Mouse (Mus musculus) CH12.LX (cell line): Measurements from ENCODE around the gene Lurap1l.

ENCODE experiments used
- CHD2 ChIP-seq: IDR thresholded peaks from 2 replicates; pipeline ENCODE4 v1.6.1; 2011; ENCODE audit warnings: low read length, improper control_type of control experiment
- CTCF ChIP-seq, 2 experiments: IDR thresholded peaks in 1 of 2; conservative IDR thresholded peaks in 1 of 2; 2 replicates each; pipeline ENCODE4 v1.5.1; 2011 to 2012; ENCODE audit warnings: low read depth in 2 of 2, low read length in 2 of 2, improper control_type of control experiment in 1 of 2, inconsistent platforms in 1 of 2, mild to moderate bottlenecking in 1 of 2, moderate library complexity in 1 of 2
- NELFE ChIP-seq: IDR thresholded peaks from 2 replicates; pipeline ENCODE4 v1.6.1; 2011; ENCODE audit warnings: low read depth, low read length, improper control_type of control experiment
- POLR2A ChIP-seq: IDR thresholded peaks from 2 replicates; pipeline ENCODE4 v1.6.1; 2011; ENCODE audit warnings: low read depth, mild to moderate bottlenecking, improper control_type of control experiment, low read length
- SIN3A ChIP-seq: IDR thresholded peaks from 2 replicates; pipeline ENCODE4 v1.6.1; 2012; ENCODE audit warnings: low read length, improper control_type of control experiment, inconsistent platforms
- USF1 ChIP-seq: IDR thresholded peaks from 2 replicates; pipeline ENCODE4 v1.6.1; 2014; ENCODE audit warnings: low read depth, mild to moderate bottlenecking, inconsistent platforms, low read length, improper control_type of control experiment

- TF ChIP-seq CTCF (conservative IDR thresholded peaks at IDR 0.05 in 1 of 2, IDR thresholded peaks at IDR 0.05 in 1 of 2; ENCODE audit: low read depth in 2 of 2, low read length in 2 of 2): no peak
- TF ChIP-seq USF1: no peak
- TF ChIP-seq NELFE: no peak
- TF ChIP-seq POLR2A: no peak
- no peak for TF ChIP-seq CHD2
- no peak for TF ChIP-seq SIN3A
These were observed 47.5 kb upstream of the Lurap1l start for GRCm38 (mm10) chr4:80862962-80863361.
